Mouse (Mus musculus) testis, postnatal 10 days (tissue): Measurements from ENCODE around the gene 4931429L15Rik.

ENCODE experiments used
- DNase-seq: peaks from one replicate; pipeline ENCODE4 v3.0.0; 2021; ENCODE audit warnings: low spot score

4931429L15Rik gene

DNA sequence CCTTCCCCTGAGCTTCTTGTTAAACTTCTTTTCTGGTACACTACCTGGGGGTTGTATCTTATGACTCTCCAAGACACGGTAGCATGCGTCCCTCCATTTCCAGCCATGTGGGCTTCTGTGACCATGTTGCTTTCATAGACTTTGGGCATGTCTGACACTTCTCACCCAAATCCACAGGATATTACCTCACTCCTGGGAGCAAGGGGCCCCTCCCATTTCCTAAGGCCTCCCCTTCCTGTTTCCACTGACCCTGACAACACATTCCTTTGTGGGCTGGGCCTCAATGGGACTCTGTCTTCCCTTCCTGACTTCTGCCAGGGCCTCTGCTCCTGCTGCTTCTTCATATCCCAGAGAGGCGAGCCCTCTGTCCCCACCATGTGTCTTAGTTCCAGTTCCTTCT is 62.2 kb downstream of the 4931429L15Rik start:
- DNase-seq: no peak

- DNase-seq: no peak
Measured at GRCm38 (mm10) chr9:46256658-46257385, 63.0 kb downstream of the 4931429L15Rik start.

- no peak for DNase-seq
Measured at GRCm38 (mm10) chr9:46256177-46256576, 63.6 kb downstream of the 4931429L15Rik start.
